Mouse (Mus musculus): ENCODE data around the gene P2ry12. TPM values are rescaled to one million over a fixed set of nuclear protein-coding genes. Genes with fewer than 3 reads are reported as not detected.

P2ry12 gene
- polyA plus RNA-seq, 1 experiment from 2014 or later = 2.1 TPM

- Histone ChIP-seq H3K4me1 (no peaks in the 10 kb centered on the region), H3K9me3 (no peaks in the 10 kb centered on the region), H3K4me2 (replicated peaks) (no peak overlapping the region), H3K27me3 (no peaks in the 10 kb centered on the region), H3K27ac (no peak overlapping the region), H3K9ac (no peak overlapping the region), H3K4me3 (no peak overlapping the region), H3K36me3 (no peaks in the 10 kb centered on the region)
- 77% methylated on average over 11 of the region's 11 CpGs for WGBS
- ATAC-seq (ENCODE audit: insufficient number of reproducible peaks, insufficient read depth, low FRiP score, low TSS enrichment) = no peak
Observed at GRCm38 (mm10) chr3:59204719-59205503, 57.8 kb downstream of the P2ry12 start.

- no peaks in the 10 kb centered on the region for H3K27me3 ChIP-seq
- H3K9me3 ChIP-seq = no peaks in the 10 kb centered on the region
- ATAC-seq (ENCODE audit: insufficient number of reproducible peaks, insufficient read depth, low FRiP score, low TSS enrichment) = no peak
- H3K27ac ChIP-seq = no peak overlapping the region
- no peak overlapping the region for H3K4me3 ChIP-seq
- H3K4me2 ChIP-seq (replicated peaks) = no peak overlapping the region
- no peaks in the 10 kb centered on the region for H3K36me3 ChIP-seq
- no peak overlapping the region for H3K9ac ChIP-seq
- H3K4me1 ChIP-seq = no peaks in the 10 kb centered on the region
- 82% methylated on average over 8 of the region's 8 CpGs for WGBS
Observed at GRCm38 (mm10) chr3:59203802-59204520, 58.7 kb downstream of the P2ry12 start.

GRCm38 (mm10) chr3:59197329-59197948, 65.2 kb downstream of the P2ry12 start:
- 77% methylated on average over 4 of the region's 4 CpGs for WGBS

GRCm38 (mm10) chr3:59194938-59195337, 67.7 kb downstream of the P2ry12 start, which contains the start of gene Gpr87:
Gene Gpr87 (minus strand): TSS chr3:59195104.
- no peaks in the 10 kb centered on the region for H3K36me3 ChIP-seq
- no peak within 1 kb of the TSS for H3K9ac ChIP-seq
- no peak within 1 kb of the TSS for H3K4me3 ChIP-seq
- H3K27ac ChIP-seq = no peak within 1 kb of the TSS
- no peaks in the 10 kb centered on the region for H3K4me1 ChIP-seq
- 80% methylated on average over 7 of the region's 7 CpGs for WGBS
- H3K9me3 ChIP-seq = no peaks in the 10 kb centered on the region
- no peaks in the 10 kb centered on the region for H3K27me3 ChIP-seq
- H3K4me2 ChIP-seq (replicated peaks) = no peak within 1 kb of the TSS
- no peak for ATAC-seq (ENCODE audit: insufficient number of reproducible peaks, insufficient read depth, low FRiP score, low TSS enrichment)

More at GRCm38 (mm10) chr3:59197329-59197948, 65.2 kb downstream of the P2ry12 start:
- H3K9ac ChIP-seq = no peak overlapping the region
- no peak for ATAC-seq (ENCODE audit: insufficient number of reproducible peaks, insufficient read depth, low FRiP score, low TSS enrichment)
- H3K36me3 ChIP-seq = no peaks in the 10 kb centered on the region
- H3K27me3 ChIP-seq = no peaks in the 10 kb centered on the region
- no peak overlapping the region for H3K4me3 ChIP-seq
- H3K9me3 ChIP-seq = no peaks in the 10 kb centered on the region
- no peak overlapping the region for H3K27ac ChIP-seq
- no peaks in the 10 kb centered on the region for H3K4me1 ChIP-seq
- no peak overlapping the region for H3K4me2 ChIP-seq (replicated peaks)

GRCm38 (mm10) chr3:59194099-59194498, 68.6 kb downstream of the P2ry12 start:
- H3K4me3 ChIP-seq = no peak overlapping the region
- no peaks in the 10 kb centered on the region for H3K4me1 ChIP-seq
- 82% methylated on average over 7 of the region's 7 CpGs for WGBS
- H3K27me3 ChIP-seq = no peaks in the 10 kb centered on the region
- no peaks in the 10 kb centered on the region for H3K9me3 ChIP-seq
- no peak overlapping the region for H3K4me2 ChIP-seq (replicated peaks)
- H3K36me3 ChIP-seq = no peaks in the 10 kb centered on the region
- no peak for ATAC-seq (ENCODE audit: insufficient number of reproducible peaks, insufficient read depth, low FRiP score, low TSS enrichment)
- no peak overlapping the region for H3K9ac ChIP-seq
- H3K27ac ChIP-seq = no peak overlapping the region

GRCm38 (mm10) chr3:59191674-59192073, 71.0 kb downstream of the P2ry12 start:
- Histone ChIP-seq H3K9me3 (no peaks in the 10 kb centered on the region), H3K4me1 (no peaks in the 10 kb centered on the region), H3K27me3 (no peaks in the 10 kb centered on the region), H3K27ac (no peak overlapping the region), H3K4me2 (replicated peaks) (no peak overlapping the region), H3K9ac (no peak overlapping the region), H3K4me3 (no peak overlapping the region), H3K36me3 (no peaks in the 10 kb centered on the region)
- ATAC-seq (ENCODE audit: insufficient number of reproducible peaks, insufficient read depth, low FRiP score, low TSS enrichment) = no peak
- WGBS = 95% methylated on average over 6 of the region's 6 CpGs

GRCm38 (mm10) chr3:59187336-59187735, 75.3 kb downstream of the P2ry12 start:
- Histone ChIP-seq H3K4me1 (no peaks in the 10 kb centered on the region), H3K4me3 (no peak overlapping the region), H3K36me3 (no peaks in the 10 kb centered on the region), H3K27ac (no peak overlapping the region), H3K27me3 (no peaks in the 10 kb centered on the region), H3K9ac (no peak overlapping the region), H3K4me2 (replicated peaks) (no peak overlapping the region), H3K9me3 (no peaks in the 10 kb centered on the region)
- WGBS = 81% methylated on average over 4 of the region's 4 CpGs
- no peak for ATAC-seq (ENCODE audit: insufficient number of reproducible peaks, insufficient read depth, low FRiP score, low TSS enrichment)

- WGBS = 87% methylated on average over 4 of the region's 4 CpGs
- Histone ChIP-seq H3K4me2 (replicated peaks) (no peak overlapping the region), H3K4me3 (no peak overlapping the region), H3K27me3 (no peaks in the 10 kb centered on the region), H3K4me1 (no peaks in the 10 kb centered on the region), H3K27ac (no peak overlapping the region), H3K9me3 (no peaks in the 10 kb centered on the region), H3K36me3 (no peaks in the 10 kb centered on the region), H3K9ac (no peak overlapping the region)
- no peak for ATAC-seq (ENCODE audit: insufficient number of reproducible peaks, insufficient read depth, low FRiP score, low TSS enrichment)
Observed at GRCm38 (mm10) chr3:59185662-59186061, 77.0 kb downstream of the P2ry12 start.

- no peak for ATAC-seq (ENCODE audit: insufficient number of reproducible peaks, insufficient read depth, low FRiP score, low TSS enrichment)
- Histone ChIP-seq H3K27me3 (no peaks in the 10 kb centered on the region), H3K9ac (no peak overlapping the region), H3K9me3 (no peaks in the 10 kb centered on the region), H3K36me3 (no peaks in the 10 kb centered on the region), H3K27ac (no peak overlapping the region), H3K4me1 (no peaks in the 10 kb centered on the region), H3K4me2 (replicated peaks) (no peak overlapping the region), H3K4me3 (no peak overlapping the region)
Observed at GRCm38 (mm10) chr3:59182129-59182528, 80.5 kb downstream of the P2ry12 start.

GRCm38 (mm10) chr3:59181134-59181533, 81.5 kb downstream of the P2ry12 start:
- H3K9me3 ChIP-seq = no peaks in the 10 kb centered on the region
- H3K4me2 ChIP-seq (replicated peaks) = no peak overlapping the region
- WGBS = 71% methylated on average over 5 of the region's 5 CpGs
- no peaks in the 10 kb centered on the region for H3K27me3 ChIP-seq
- H3K27ac ChIP-seq = no peak overlapping the region
- H3K9ac ChIP-seq = no peak overlapping the region
- no peaks in the 10 kb centered on the region for H3K4me1 ChIP-seq
- H3K36me3 ChIP-seq = no peaks in the 10 kb centered on the region
- no peak for ATAC-seq (ENCODE audit: insufficient number of reproducible peaks, insufficient read depth, low FRiP score, low TSS enrichment)
- no peak overlapping the region for H3K4me3 ChIP-seq

GRCm38 (mm10) chr3:59176871-59177270, 85.8 kb downstream of the P2ry12 start:
- no peaks in the 10 kb centered on the region for H3K9me3 ChIP-seq
- ATAC-seq (ENCODE audit: insufficient number of reproducible peaks, insufficient read depth, low FRiP score, low TSS enrichment) = no peak
- H3K36me3 ChIP-seq = no peaks in the 10 kb centered on the region
- H3K9ac ChIP-seq = no peak overlapping the region
- H3K4me1 ChIP-seq = no peaks in the 10 kb centered on the region
- no peak overlapping the region for H3K4me2 ChIP-seq (replicated peaks)
- H3K27me3 ChIP-seq = no peaks in the 10 kb centered on the region
- WGBS = 80% methylated on average over 5 of the region's 5 CpGs
- no peak overlapping the region for H3K4me3 ChIP-seq
- H3K27ac ChIP-seq = no peak overlapping the region

GRCm38 (mm10) chr3:59175234-59175633, 87.4 kb downstream of the P2ry12 start:
- Histone ChIP-seq H3K4me2 (replicated peaks) (no peak overlapping the region), H3K4me1 (0 out of 2 replicates have a peak, but pooled peaks cover 4% of the 10 kb centered on the region), H3K27ac (no peak overlapping the region), H3K27me3 (no peaks in the 10 kb centered on the region), H3K4me3 (no peak overlapping the region), H3K9me3 (no peaks in the 10 kb centered on the region), H3K36me3 (no peaks in the 10 kb centered on the region), H3K9ac (no peak overlapping the region)
- ATAC-seq (ENCODE audit: insufficient number of reproducible peaks, insufficient read depth, low FRiP score, low TSS enrichment) = no peak
- 29% methylated on average over 5 of the region's 5 CpGs for WGBS

Measured in embryonic facial prominence, embryonic 12.5 days (tissue).